Mouse (Mus musculus) megakaryocyte, embryonic 14.5 days (primary cell): ENCODE data around the gene Cpxm2.

Experiments used
- FLI1 ChIP-seq: IDR thresholded peaks from 2 replicates; pipeline ENCODE4 v1.6.1; 2012; ENCODE audit warnings: low read length, inconsistent platforms, mixed read lengths
- GATA1 ChIP-seq: IDR thresholded peaks from 3 replicates; pipeline ENCODE4 v1.6.1; 2012; ENCODE audit warnings: mixed read lengths, low read length, inconsistent platforms, borderline replicate concordance

DNA sequence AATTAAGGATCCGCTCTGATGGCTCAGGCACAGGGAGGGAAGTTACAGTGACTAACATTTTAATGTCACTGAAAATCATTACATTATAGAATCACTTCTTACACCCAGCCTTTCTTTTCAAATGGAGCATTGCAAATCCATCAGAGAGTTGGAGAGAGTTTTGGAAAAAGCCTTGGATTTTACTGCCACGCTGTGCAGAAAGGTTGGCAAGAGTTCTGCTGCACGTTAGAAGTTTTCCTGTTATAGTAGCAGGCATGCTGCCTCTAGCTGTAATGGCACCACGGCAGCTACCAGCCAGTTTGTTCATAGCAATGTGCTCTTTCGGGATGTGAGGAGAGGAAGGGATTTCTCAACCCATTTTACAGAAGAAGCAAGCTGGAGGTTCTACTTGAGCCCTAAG lies 20.2 kb upstream of the Cpxm2 start:
- no peak for TF ChIP-seq GATA1
- TF ChIP-seq FLI1, result no peak
